Mouse (Mus musculus) urinary bladder, postnatal 36 days (tissue): ENCODE data around the gene Ecd.
"Not testable (repeated sequence)": the region's sequence is repeated elsewhere in the genome, so short reads cannot be mapped to it uniquely, and the experiment has no call there.

ENCODE experiments used
- DNase-seq, 2 experiments: peaks; one replicate each; pipeline ENCODE4 v3.0.0; 2022; ENCODE audit warnings: low spot score in 2 of 2, mixed read lengths in 1 of 2

The Ecd gene

GRCm38 (mm10) chr14:20328474-20328873 is 19.4 kb downstream of the Ecd start:
- peak; percentile 61 to 70 for DNase-seq

GRCm38 (mm10) chr14:20324196-20324595 is 23.7 kb downstream of the Ecd start:
- no peak for DNase-seq

GRCm38 (mm10) chr14:20319420-20319819 is 28.5 kb downstream of the Ecd start:
- peak; percentile 19 to 20 for DNase-seq

DNA sequence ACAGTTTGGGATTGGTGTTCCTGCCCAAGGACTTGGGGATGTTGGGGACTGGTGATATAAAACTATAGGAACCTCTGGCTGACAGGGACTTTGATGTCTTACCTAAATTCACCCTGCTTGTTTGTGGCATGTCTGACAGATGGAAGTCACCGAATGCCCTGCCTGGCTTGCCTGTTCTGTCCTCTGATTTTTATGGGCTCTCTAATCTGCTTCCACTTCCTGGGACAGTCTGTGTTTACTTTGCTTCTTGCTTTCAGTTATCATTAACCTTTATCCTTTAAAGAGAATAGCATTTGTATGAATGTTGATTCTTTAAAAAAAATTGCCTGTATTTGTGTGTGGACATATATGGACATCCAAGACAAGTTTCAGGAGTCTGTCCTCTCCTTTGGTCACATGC is 32.8 kb downstream of the Ecd start:
- no peak for DNase-seq

DNA sequence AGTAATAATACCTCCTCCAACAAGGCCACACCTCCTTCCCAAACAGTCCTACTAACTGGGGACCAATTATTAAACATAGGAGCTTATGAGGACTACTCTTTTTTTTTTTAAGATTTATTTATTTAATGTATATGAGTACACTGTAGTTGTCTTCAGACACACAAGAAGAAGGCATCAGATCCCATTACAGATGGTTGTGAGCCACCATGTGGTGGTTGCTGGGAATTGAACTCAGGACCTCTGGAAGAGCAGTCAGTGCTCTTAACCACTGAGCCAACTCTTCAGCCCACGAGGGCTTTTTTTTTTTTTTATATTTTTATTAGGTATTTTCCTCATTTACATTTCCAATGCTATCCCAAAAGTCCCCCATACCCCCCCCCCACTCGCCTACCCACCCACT is 42.8 kb downstream of the Ecd start:
- not testable (repeated sequence) for DNase-seq

- DNase-seq: peak in 1 of 2 experiments; percentile 26
Observed at GRCm38 (mm10) chr14:20298131-20298530, 49.8 kb downstream of the Ecd start.

DNA sequence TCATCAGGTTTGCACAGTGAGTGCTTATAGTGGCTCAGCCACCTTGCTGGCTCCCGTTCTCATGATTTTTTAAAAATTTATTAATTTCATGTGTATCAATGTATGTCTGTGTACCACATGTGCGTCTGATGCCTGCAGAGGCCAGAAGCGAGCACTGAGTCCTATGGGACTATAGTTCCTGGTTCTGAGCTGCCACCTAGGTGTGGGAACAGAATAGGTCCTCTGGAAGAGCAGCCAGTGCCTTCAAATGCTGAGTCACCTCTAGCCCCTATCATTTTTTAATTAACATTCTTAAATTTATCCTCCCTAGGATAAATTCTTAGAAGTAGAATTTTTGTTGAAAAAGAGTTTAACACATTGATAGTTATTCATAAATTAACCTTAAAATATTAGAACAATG is 50.3 kb downstream of the Ecd start:
- no peak for DNase-seq

GRCm38 (mm10) chr14:20294947-20295346 is 53.0 kb downstream of the Ecd start:
- no peak for DNase-seq

- peak; percentile 78 to 87 for DNase-seq
Observed at GRCm38 (mm10) chr14:20294117-20294892, 53.6 kb downstream of the Ecd start, which contains the start of gene Nudt13. Gene Nudt13, plus strand, starts transcription at chr14:20294697.

- peak; percentile 30 to 45 for DNase-seq
Observed at GRCm38 (mm10) chr14:20291391-20291790, 56.5 kb downstream of the Ecd start.
